Mouse (Mus musculus): ENCODE data around the gene Pet2.

The Pet2 gene

GRCm38 (mm10) chrX:89409589-89409988 lies at the start of gene Pet2:
Pet2 (minus strand) TSS chrX:89409689.
- DNase-seq: no peak
